Mouse (Mus musculus): ENCODE measurements around the gene Yeats4. TPM values are rescaled to one million over a fixed set of nuclear protein-coding genes. Genes with fewer than 3 reads are reported as not detected.

The Yeats4 gene
- total RNA-seq, 1 experiment from 2014 or later = 44.3 TPM

DNA sequence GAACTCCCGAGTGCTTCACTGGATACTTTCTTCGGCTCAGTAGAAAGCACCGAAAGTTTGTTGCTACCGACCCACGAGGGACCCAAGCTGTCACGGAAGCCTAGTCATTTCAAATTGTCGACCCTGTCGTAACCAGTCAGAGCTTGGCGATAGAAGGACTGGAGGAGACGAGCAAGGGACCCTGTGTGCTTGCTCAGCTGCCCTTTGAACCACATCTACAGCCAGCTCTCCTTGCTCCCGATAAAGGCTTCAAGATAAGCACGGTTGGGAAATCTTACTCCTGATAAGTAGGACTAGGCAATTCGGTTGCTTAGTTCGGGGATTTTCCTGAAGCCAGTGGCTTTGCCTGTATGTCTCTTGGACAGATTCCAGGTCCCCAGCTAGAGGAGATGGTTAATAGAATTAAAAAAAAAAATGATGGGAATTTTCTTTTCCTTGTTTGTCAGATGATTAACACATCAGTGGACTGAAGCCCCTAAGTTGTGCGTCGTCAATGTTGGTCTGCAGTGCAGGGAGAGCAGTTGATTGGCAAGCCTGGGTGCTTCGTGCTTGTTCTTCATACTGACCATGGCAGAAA, 21.2 kb downstream of the Yeats4 start:
- no peak for DNase-seq

DNA sequence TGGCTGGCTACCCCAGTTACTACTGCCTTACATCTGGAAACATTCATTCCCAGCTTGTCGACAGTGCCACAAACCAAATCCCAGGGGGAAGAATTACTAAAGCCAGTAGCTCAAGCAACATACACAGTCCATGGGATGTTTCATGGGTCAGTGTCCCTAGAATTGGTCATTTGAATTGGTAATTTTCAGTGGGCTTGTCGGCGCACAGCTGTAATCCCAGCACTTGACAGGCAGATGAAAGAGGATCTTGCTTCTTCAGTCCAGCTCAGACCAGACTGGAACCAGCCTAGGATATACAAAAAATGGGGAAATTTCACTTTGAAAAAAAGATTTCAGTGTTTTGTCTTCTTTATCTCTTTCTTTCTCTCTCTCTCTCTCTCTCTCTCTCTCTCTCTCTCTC, 24.6 kb downstream of the Yeats4 start:
- no peak for DNase-seq

DNA sequence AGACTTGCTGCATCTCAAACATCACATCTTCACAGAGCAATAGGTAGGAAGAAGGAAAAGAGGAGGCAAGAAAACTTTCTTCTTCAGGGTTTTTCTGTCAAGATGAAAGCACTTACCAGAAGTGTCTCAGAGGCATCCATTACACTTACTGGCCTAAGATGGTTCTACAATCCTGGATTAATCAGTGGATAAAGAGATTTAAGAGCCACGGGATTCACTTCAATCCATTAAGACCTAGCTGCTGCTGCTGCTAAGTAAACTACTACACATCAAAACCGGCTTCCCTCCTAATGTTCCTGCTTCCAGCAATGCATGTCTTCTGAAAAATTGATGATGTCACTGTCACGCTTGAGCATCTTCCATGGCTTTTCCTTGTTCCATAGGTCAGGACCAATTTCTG, 27.6 kb downstream of the Yeats4 start:
- DNase-seq = no peak

DNA sequence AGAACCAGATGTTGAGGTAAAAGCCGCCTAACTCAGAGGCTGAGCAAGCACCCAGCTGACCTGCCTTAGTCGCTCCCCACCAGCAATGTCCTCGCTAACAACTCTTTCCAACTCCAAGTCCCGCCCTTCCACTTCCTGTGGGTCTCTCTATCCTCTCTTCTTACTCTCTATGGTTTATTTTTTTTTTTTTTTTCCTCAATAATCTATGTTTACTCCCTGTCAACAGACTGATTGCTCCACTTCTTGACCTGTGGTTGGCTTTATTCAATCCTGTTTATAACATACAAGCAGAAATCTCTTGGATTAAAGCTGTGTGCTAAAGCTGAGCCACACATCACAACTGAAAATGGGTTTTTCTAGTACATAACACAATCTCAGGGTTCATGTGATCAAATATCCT, 28.6 kb downstream of the Yeats4 start:
- DNase-seq = no peak

DNA sequence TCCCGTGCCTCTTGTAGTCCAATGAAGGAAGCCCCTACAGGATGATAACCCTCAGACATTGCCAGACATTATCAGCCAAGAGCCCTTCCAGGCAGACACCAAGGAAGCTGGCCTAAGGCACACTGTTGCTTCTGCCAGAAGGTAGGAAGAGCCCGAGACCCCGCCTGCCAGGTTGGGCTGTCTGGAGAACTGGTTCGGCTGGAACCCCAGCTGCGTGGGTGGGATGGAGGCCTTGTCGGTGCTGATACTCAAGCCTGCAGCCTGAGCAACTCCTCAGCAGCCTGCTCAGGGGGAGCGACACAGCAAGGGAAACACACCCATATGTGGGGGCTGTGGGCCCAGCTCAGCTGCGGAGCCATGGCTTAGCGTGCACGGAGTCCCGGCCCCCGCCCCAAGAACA, 29.3 kb downstream of the Yeats4 start:
- no peak for DNase-seq

DNA sequence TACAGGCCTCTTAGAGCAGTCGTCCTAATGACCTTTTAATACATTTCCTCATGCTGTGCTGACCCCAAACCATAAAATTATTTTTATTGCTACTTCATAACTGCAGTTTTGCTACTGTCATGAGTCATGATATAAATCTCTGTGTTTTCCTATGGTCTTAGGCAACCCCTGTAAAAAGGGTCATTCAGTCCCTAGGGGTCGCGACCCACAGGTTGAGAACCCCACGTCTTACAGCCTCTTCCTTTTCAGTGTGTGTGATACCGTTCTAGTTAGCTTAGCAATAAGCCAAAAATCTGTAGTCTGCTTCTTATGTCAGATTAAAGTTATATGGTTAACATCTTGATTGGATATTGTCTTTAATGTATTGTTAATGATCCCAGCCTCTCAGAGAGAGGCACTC, 30.9 kb downstream of the Yeats4 start:
- DNase-seq = no peak

DNA sequence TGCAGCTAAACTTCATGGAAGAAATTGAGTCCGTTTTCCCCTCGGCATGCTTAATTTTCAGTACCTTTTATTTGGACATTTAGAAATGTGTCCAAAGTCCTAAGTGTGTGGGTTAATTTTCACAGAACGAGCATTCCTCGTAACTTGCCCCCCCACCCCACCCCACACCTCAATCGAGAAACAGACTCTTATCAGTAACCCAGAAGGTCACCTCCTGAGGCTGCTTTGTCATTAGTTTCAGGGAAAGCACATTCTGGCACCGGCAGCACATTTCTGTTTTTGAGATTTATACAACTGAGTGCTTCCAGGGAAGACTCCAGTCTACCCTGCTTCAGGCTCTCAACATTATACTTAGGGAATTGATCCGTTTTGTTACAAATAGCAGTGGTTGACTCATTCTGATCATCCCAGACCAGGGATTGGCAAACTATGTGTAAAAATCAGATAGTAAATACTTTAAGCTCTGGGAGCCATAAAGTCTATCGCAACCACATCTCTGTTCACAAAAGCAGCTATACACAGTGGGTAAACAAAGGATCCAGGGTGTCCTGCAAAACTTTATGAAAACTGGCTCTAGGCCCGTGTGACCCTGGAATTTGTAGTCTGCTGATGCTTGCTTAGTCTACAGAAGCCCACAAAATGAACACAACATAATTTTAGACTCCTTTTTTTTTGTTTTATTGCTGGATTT, 38.8 kb downstream of the Yeats4 start:
- DNase-seq = peak; percentile 12

DNA sequence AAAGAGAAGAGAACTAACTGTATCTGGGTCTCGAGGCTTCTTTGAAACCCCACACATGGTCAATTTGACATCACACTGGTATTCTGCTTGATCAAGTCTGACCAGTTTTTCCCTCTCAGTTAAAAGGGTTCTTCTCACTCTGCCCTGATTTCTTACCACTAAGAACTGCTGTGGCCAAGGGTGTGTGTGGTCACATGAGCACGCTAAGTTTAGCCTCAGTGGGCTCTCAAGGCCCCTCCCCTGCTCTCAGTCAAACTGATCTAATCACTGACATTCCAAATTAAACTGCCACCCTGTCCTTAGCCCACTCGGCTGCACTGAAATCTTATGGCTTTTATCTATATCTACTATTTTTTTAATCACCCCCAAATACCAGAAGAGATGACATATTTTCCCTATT, 43.2 kb downstream of the Yeats4 start:
- no peak for DNase-seq

DNA sequence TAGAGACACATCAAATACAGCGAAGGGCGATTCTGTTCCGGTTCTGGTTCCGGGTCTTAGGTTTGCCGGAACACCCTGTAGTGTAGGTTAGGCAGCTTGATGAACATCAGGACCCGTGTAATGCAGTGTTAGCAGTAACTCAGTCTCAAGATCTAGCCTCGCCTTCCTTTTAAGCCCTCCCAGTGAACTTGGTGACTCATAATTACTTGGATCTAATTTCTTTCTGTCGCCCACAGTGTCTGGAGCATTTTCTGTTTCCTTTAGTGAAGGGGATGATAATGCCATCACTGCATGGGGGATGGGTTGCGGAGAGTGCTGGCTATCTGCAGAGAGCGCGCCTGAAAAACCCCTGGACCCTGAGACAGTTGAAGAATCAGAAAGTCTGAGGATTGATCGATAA, 49.7 kb downstream of the Yeats4 start:
- no peak for DNase-seq

DNA sequence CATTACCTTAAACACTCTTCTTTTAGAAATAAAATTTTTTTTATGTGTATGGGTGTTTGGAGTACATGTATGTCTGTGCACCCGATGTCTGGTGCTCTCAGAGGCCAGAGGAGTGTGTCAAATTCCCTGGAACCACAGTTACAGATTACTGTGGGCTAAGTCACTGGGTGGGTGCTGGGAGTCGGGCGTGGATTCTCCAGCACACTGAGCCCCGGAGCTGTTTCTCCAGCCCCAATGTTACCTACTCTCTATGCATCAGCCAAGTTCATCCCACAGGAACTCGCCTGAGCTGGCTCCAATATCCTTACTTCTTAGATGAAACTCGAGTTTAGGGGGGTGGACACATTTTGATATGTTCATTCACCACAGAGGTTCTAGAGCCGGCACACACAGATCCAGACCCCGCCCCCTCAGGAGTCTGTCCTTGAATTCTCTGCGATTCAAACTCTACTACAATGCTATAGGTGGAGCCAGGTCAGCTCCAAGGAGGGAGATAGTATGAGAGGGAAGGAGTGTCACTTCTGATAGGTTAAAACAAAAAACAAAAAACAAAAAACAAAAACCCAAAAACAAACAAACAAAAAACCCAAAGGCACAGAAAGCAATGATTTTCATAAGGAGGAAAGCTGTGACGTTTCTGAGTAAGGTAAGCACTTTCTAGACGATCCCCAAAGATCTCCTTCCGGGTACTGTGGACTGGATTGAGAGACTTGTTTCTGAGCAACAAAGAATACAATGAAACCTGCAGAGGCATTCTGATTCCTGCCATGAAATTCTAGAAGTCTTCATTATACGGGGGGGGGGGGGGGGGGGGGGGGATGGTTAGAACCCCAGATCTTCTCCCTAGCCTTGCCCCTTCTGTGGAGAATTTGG, 50.5 kb downstream of the Yeats4 start:
- no peak for DNase-seq

DNA sequence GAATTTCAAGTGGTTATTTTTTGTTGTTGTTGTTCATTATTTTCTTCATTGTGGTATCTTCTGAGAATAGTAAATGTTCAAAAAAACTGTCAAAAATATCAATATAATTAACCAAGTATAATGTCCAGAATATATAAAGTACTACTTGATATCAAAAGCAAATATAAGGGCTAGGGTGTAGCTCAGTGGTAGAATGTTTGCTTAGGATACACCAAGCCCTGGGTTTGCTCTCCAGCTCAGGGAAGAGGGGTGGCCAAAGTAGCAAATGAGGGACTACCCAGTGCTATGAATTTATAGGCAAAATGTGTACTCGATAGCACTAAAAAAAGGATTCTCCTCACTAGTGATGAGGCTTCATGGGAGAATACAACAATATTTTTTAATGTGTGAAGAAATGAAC, 51.2 kb downstream of the Yeats4 start:
- no peak for DNase-seq

DNA sequence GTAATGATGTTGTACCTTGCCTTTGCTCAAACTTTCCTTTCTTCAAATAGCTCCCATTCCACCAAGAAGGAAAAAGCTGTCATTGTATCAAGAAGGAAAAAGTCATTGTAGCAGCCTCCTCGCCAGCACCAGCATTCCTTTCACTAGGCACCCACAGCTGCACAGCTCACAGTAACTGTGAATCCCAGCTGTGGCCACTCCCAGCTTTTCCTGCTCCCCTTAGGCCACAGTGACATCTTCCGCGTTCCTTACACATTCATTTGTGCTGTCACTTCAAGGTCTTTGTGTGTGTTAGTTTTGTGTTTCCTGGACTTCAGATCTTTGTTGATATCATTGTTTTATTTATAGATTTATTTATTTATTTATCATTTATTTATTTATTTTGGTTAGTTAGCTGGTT, 52.2 kb downstream of the Yeats4 start:
- peak; percentile 38 for DNase-seq

DNA sequence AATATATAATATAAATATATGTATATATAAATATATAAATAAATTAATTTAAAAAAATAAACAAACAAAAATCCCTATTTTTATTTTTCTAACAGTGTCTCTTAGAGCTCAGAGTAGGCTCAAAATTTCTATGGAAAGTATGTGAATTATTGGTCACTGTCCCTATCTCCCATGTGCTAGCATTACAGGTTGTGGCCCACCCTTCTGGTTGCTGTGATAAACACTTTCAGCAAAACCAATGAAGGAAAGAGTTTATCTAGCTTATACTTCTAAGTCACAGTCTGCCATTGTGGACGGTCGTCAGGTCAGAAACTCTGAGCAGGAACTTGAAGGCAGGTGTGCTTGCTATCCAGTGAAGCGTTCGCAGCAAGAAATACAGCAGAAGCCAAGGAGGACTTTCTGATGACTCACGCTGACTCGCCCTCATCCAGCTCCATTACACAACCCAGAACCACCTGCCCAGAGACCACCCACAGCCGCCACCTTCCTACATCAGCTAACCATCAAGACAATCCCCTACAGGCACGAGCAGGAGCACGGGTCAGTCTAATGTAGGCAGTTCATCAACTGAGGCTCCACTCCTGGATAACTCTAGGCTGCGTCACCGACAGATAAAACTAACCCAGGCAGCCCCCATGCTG, 57.4 kb downstream of the Yeats4 start:
- no peak for DNase-seq

Other genes with a start within 250 kb of the Yeats4 start
- gene Best3, start 238.2 kb downstream of the Yeats4 start, total RNA-seq (2021) = 0.26 and 0.45 TPM in 2 replicates
- not detected in 2 replicates for gene Lrrc10, start 179.2 kb downstream of the Yeats4 start, total RNA-seq (2021)
- 224 and 240 TPM in 2 replicates for gene Cct2, start 160.7 kb downstream of the Yeats4 start, total RNA-seq (2021)
- gene Frs2, start 76.0 kb downstream of the Yeats4 start, total RNA-seq (2021) = 26.4 and 30.9 TPM in 2 replicates
- not detected in 2 replicates for gene 9530003J23Rik, start 14.2 kb upstream of the Yeats4 start, total RNA-seq (2021)
- gene Lyz2, start 57.8 kb upstream of the Yeats4 start, total RNA-seq (2021) = 66.2 and 195 TPM in 2 replicates
- gene Lyz1, start 68.4 kb upstream of the Yeats4 start, total RNA-seq (2021) = 7.3 and 26.9 TPM in 2 replicates
- gene Cpsf6, start 155.5 kb upstream of the Yeats4 start, total RNA-seq (2021) = 76.0 and 87.9 TPM in 2 replicates